Mouse (Mus musculus) stomach, embryonic 14.5 days (tissue): ENCODE results near the gene Thap11. TPM values are rescaled to one million over a fixed set of nuclear protein-coding genes. Genes with fewer than 3 reads are reported as not detected.

Experiments used
- ATAC-seq: fragments of 200-750 bp; cut with Nextera tagmentation; 2 replicates; pipeline ENCODE4 v1.8.0; 2017; ENCODE audit warnings: low read depth, moderate TSS enrichment; ENCODE audit not compliant: insufficient number of reproducible peaks, insufficient read depth, low FRiP score
- H3K27ac ChIP-seq: fragments of 300-500 bp; sonication (generic); 2 replicates; pipeline ENCODE4 v1.5.1; 2014; ENCODE audit warnings: mild to moderate bottlenecking, low read length, moderate library complexity, mixed read lengths
- H3K27me3 ChIP-seq: fragments of 300-500 bp; sonication (generic); 2 replicates; pipeline ENCODE4 v1.6.1; 2014; ENCODE audit warnings: low read length, control low read depth, mixed read lengths; ENCODE audit not compliant: control insufficient read depth, insufficient read depth
- H3K36me3 ChIP-seq: fragments of 300-500 bp; sonication (generic); 2 replicates; pipeline ENCODE4 v1.6.1; 2014; ENCODE audit warnings: mild to moderate bottlenecking, control low read depth, low read length, moderate library complexity, mixed read lengths; ENCODE audit not compliant: control insufficient read depth, insufficient read depth
- H3K4me1 ChIP-seq: fragments of 300-500 bp; sonication (generic); 2 replicates; pipeline ENCODE4 v1.6.1; 2014; ENCODE audit warnings: low read length, control low read depth, mixed read lengths; ENCODE audit not compliant: control insufficient read depth, insufficient read depth
- H3K4me2 ChIP-seq: fragments of 300-500 bp; sonication (generic); replicated peaks from 2 replicates; pipeline ENCODE4 v1.6.1; 2014; ENCODE audit warnings: low read depth, low read length, control low read depth
- H3K4me3 ChIP-seq: fragments of 300-500 bp; sonication (generic); 2 replicates; pipeline ENCODE4 v1.5.1; 2014; ENCODE audit warnings: low read depth, low read length, control low read depth
- H3K9ac ChIP-seq: fragments of 300-500 bp; sonication (generic); replicated peaks from 2 replicates; pipeline ENCODE4 v1.6.1; 2014; ENCODE audit warnings: low read depth, mild to moderate bottlenecking, control low read depth, low read length, moderate library complexity, mixed read lengths
- H3K9me3 ChIP-seq: fragments of 300-500 bp; sonication (generic); 2 replicates; pipeline ENCODE4 v1.6.1; 2016; ENCODE audit warnings: low read depth, low read length, control low read depth; ENCODE audit not compliant: control insufficient read depth
- WGBS: fragments of 180-500 bp; shearing (Covaris S2); extraction: QIAGEN DNeasy Blood & Tissue Kit; methylation state at CpG from one replicate; pipeline ENCODE4 v1.1.7; 2014; 5-methylcytosine and 5-hydroxymethylcytosine counted together
- polyA plus RNA-seq: library from polyadenylated mRNA; unstranded; fragments of >200 nt; fragmentation: Nextera tagmentation; extraction: Ambion mirVana; gene quantifications from 2 replicates; pipeline ENCODE4 v1.2.1, GENCODE M21; 2014

Gene Thap11
- polyA plus RNA-seq, 1 experiment from 2014 or later, result 51.4 TPM

- H3K27me3 ChIP-seq, result no peaks in the 10 kb centered on the region
- WGBS, result under 1% methylated on average over 71 of the region's 71 CpGs
- peaks cover 24% of the 10 kb centered on the region for H3K4me1 ChIP-seq
- H3K4me3 ChIP-seq, result peak overlapping the region; percentile 67
- no peak for ATAC-seq
- H3K27ac ChIP-seq, result peak overlapping the region; percentile 87
- no peaks in the 10 kb centered on the region for H3K9me3 ChIP-seq
- peak overlapping the region; percentile 77 for H3K9ac ChIP-seq
- peaks cover 4% of the 10 kb centered on the region for H3K36me3 ChIP-seq
- peak overlapping the region; percentile 98 for H3K4me2 ChIP-seq
These were observed 576 bp downstream of the Thap11 start for GRCm38 (mm10) chr8:105855248-105856167.

- H3K27ac ChIP-seq, result peak overlapping the region; percentile 87
- no peaks in the 10 kb centered on the region for H3K9me3 ChIP-seq
- H3K4me1 ChIP-seq, result peaks cover 20% of the 10 kb centered on the region
- H3K36me3 ChIP-seq, result peaks cover 4% of the 10 kb centered on the region
- ATAC-seq, result no peak
- no peaks in the 10 kb centered on the region for H3K27me3 ChIP-seq
- peak overlapping the region; percentile 98 for H3K4me2 ChIP-seq
- peak overlapping the region; percentile 67 for H3K4me3 ChIP-seq
- 15% methylated on average over 15 of the region's 15 CpGs for WGBS
- peak overlapping the region; percentile 77 for H3K9ac ChIP-seq
These were observed 1.4 kb downstream of the Thap11 start for GRCm38 (mm10) chr8:105856168-105856835.

DNA sequence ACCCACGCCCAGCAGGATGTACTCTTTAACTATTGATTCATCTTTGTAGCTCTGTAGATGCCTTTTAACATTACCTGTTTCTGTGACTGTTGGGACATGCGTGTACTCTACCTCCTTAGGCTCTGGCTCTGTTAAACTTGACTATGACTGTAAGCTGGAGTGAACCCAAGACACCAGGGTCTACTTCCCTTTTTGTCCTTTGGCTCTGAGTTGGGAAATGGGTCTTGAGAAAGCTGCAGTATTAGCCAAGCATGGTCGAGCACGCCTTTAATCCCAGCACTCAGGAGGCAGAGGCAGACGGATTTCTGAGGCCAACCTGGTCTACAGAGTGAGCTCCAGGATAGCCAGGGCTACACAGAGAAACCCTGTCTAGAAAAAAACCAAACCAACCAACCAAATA lies 3.6 kb downstream of the Thap11 start:
- no peak overlapping the region for H3K27ac ChIP-seq
- H3K4me3 ChIP-seq, result no peak overlapping the region
- 83% methylated on average over 5 of the region's 5 CpGs for WGBS
- no peak for ATAC-seq
- H3K27me3 ChIP-seq, result no peaks in the 10 kb centered on the region
- H3K4me1 ChIP-seq, result peaks cover 29% of the 10 kb centered on the region
- no peak overlapping the region for H3K4me2 ChIP-seq
- peaks cover 4% of the 10 kb centered on the region for H3K36me3 ChIP-seq
- H3K9ac ChIP-seq, result no peak overlapping the region
- no peaks in the 10 kb centered on the region for H3K9me3 ChIP-seq

- Histone ChIP-seq H3K9ac (no peak overlapping the region), H3K4me3 (0 out of 2 replicates have a peak overlapping the region, but pooled peaks have one; percentile 92), H3K4me2 (peak overlapping the region; percentile 33), H3K9me3 (no peaks in the 10 kb centered on the region), H3K4me1 (peaks cover 29% of the 10 kb centered on the region), H3K27ac (peak overlapping the region; percentile 64; the same call in 1 of the 2 replicates), H3K27me3 (no peaks in the 10 kb centered on the region), H3K36me3 (peaks cover 4% of the 10 kb centered on the region)
- WGBS, result 55% methylated on average over 5 of the region's 5 CpGs
- no peak for ATAC-seq
These were observed 4.4 kb downstream of the Thap11 start for GRCm38 (mm10) chr8:105859314-105859713.

- under 1% methylated on average over 58 of the region's 59 CpGs for WGBS
- ATAC-seq, result peak; percentile 98
These were observed 5.4 kb downstream of the Thap11 start, which contains the start of gene Nutf2 for GRCm38 (mm10) chr8:105860143-105860981. Gene Nutf2, plus strand, starts transcription at chr8:105860580.

GRCm38 (mm10) chr8:105861951-105862350 lies 7.0 kb downstream of the Thap11 start:
- WGBS, result 9% methylated on average over 1 of the region's 1 CpGs
- Histone ChIP-seq H3K4me3 (peak overlapping the region; percentile 92), H3K27me3 (no peaks in the 10 kb centered on the region), H3K9me3 (no peaks in the 10 kb centered on the region), H3K4me2 (peak overlapping the region; percentile 57), H3K36me3 (peaks cover 17% of the 10 kb centered on the region), H3K27ac (no peak overlapping the region), H3K9ac (peak overlapping the region; percentile 93), H3K4me1 (peaks cover 19% of the 10 kb centered on the region; the same call in 1 of the 2 replicates)
- ATAC-seq, result no peak

More at GRCm38 (mm10) chr8:105860143-105860981, 5.4 kb downstream of the Thap11 start, which contains the start of gene Nutf2:
- peak within 1 kb of the TSS; percentile 92 for H3K4me3 ChIP-seq
- no peaks in the 10 kb centered on the region for H3K9me3 ChIP-seq
- H3K4me1 ChIP-seq, result peaks cover 29% of the 10 kb centered on the region
- H3K27ac ChIP-seq, result peak within 1 kb of the TSS; percentile 93
- peak within 1 kb of the TSS; percentile 57 for H3K4me2 ChIP-seq
- H3K9ac ChIP-seq, result peak within 1 kb of the TSS; percentile 93
- H3K27me3 ChIP-seq, result no peaks in the 10 kb centered on the region
- H3K36me3 ChIP-seq, result peaks cover 4% of the 10 kb centered on the region

DNA sequence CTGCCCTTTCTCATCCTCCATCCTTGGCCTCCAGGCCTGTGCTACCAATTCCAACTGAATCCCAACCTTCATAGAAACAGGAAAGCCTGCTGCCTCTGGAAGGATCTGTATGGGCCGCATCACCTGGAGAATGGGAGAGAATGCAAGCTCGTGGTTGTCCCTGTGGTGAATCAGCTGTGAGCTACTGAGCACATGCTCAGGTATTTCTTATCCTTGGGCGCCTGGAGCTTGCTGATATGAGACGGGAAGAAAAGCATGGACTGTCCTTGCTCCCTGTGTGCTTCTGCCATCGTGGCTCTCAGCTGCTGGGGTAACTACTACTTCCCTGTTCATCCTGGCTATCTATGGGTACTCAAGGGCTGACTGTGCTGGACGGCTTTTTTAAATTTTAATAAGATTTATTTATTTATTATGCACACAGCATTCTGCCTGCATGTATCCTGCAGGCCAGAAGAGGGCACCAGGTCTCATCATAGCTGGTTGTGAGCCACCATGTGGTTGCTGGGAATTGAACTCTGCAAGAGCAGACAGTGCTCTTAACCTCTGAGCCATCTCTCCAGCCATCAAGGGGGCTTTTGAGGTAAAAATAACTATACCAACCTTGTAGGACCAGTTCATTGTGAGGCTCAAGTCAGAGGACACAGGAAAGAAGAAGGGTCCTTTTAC lies 11.6 kb downstream of the Thap11 start:
- Histone ChIP-seq H3K4me3 (no peak overlapping the region), H3K27ac (no peak overlapping the region), H3K36me3 (peaks cover 46% of the 10 kb centered on the region), H3K4me2 (no peak overlapping the region), H3K27me3 (no peaks in the 10 kb centered on the region), H3K9me3 (no peaks in the 10 kb centered on the region), H3K9ac (no peak overlapping the region), H3K4me1 (peaks cover 8% of the 10 kb centered on the region; the same call in 1 of the 2 replicates)
- ATAC-seq, result no peak
- 81% methylated on average over 6 of the region's 6 CpGs for WGBS
